Mouse (Mus musculus) intestine, embryonic 16.5 days (tissue): Measurements from ENCODE around the gene Nupl1. TPM values are rescaled to one million over a fixed set of nuclear protein-coding genes. Genes with fewer than 3 reads are reported as not detected.
A peak's percentile ranks its signal among the peaks of the same experiment; 100 is the strongest.

ENCODE experiments used
- ATAC-seq: fragments of 200-750 bp; cut with Nextera tagmentation; 2 replicates; pipeline ENCODE4 v1.8.0; 2017; ENCODE audit warnings: moderate TSS enrichment, moderate library complexity
- H3K27ac ChIP-seq: fragments of 300-500 bp; sonication (generic); 2 replicates; pipeline ENCODE4 v1.5.1; 2014; ENCODE audit warnings: mild to moderate bottlenecking, low read length
- H3K27me3 ChIP-seq: fragments of 300-500 bp; sonication (generic); replicated peaks from 2 replicates; pipeline ENCODE4 v1.6.1; 2014; ENCODE audit warnings: low read length, control low read depth, mixed read lengths; ENCODE audit not compliant: control insufficient read depth, insufficient read depth
- H3K36me3 ChIP-seq: fragments of 300-500 bp; sonication (generic); 2 replicates; pipeline ENCODE4 v1.6.1; 2014; ENCODE audit warnings: low read length, control low read depth; ENCODE audit not compliant: control insufficient read depth, insufficient read depth
- H3K4me1 ChIP-seq: fragments of 300-500 bp; sonication (generic); 2 replicates; pipeline ENCODE4 v1.6.1; 2014; ENCODE audit warnings: low read length, control low read depth, mixed read lengths; ENCODE audit not compliant: control insufficient read depth, insufficient read depth
- H3K4me2 ChIP-seq: fragments of 300-500 bp; sonication (generic); 2 replicates; pipeline ENCODE4 v1.6.1; 2014; ENCODE audit warnings: low read depth, low read length, control low read depth
- H3K4me3 ChIP-seq: fragments of 300-500 bp; sonication (generic); 2 replicates; pipeline ENCODE4 v1.5.1; 2014; ENCODE audit warnings: mild to moderate bottlenecking, low read length
- H3K9ac ChIP-seq: fragments of 300-500 bp; sonication (generic); 2 replicates; pipeline ENCODE4 v1.6.1; 2014; ENCODE audit warnings: low read depth, low read length
- H3K9me3 ChIP-seq: fragments of 300-500 bp; sonication (generic); 2 replicates; pipeline ENCODE4 v1.6.1; 2016; ENCODE audit warnings: low read length, control low read depth; ENCODE audit not compliant: control insufficient read depth
- WGBS: fragments of 180-500 bp; shearing (Covaris S2); extraction: QIAGEN DNeasy Blood & Tissue Kit; methylation state at CpG from one replicate; pipeline ENCODE4 v1.1.7; 2014; 5-methylcytosine and 5-hydroxymethylcytosine counted together
- polyA plus RNA-seq: library from polyadenylated mRNA; unstranded; fragments of >200 nt; fragmentation: Nextera tagmentation; extraction: Ambion mirVana; gene quantifications from 2 replicates; pipeline ENCODE4 v1.2.1, GENCODE M21; 2015

The Nupl1 gene
- polyA plus RNA-seq, 1 experiment from 2014 or later, result 0.09 TPM

GRCm38 (mm10) chr14:60177614-60178570 is 73.3 kb downstream of the Nupl1 start:
- no peak; the same call in 1 of the 2 replicates for ATAC-seq
- Histone ChIP-seq H3K4me3 (peak overlapping the region; percentile 76), H3K27ac (peak overlapping the region; percentile 87), H3K4me1 (0 out of 2 replicates have a peak, but pooled peaks cover 13% of the 10 kb centered on the region), H3K9ac (peak overlapping the region; percentile 83), H3K4me2 (peak overlapping the region; percentile 83), H3K9me3 (no peaks in the 10 kb centered on the region), H3K36me3 (no peaks in the 10 kb centered on the region), H3K27me3 (no peaks in the 10 kb centered on the region; the same call in 1 of the 2 replicates)
- 15% methylated on average over 37 of the region's 37 CpGs for whole genome bisulfite sequencing

GRCm38 (mm10) chr14:60176891-60177613 is 74.2 kb downstream of the Nupl1 start:
- peak overlapping the region; percentile 83 for H3K9ac ChIP-seq
- H3K4me2 ChIP-seq, result peak overlapping the region; percentile 83
- H3K27me3 ChIP-seq, result no peaks in the 10 kb centered on the region; the same call in 1 of the 2 replicates
- peaks cover 18% of the 10 kb centered on the region; the same call in 1 of the 2 replicates for H3K4me1 ChIP-seq
- no peaks in the 10 kb centered on the region for H3K36me3 ChIP-seq
- WGBS, result under 1% methylated on average over 84 of the region's 84 CpGs
- ATAC-seq, result peak; percentile 74
- no peaks in the 10 kb centered on the region for H3K9me3 ChIP-seq
- peak overlapping the region; percentile 87 for H3K27ac ChIP-seq
- peak overlapping the region; percentile 76 for H3K4me3 ChIP-seq

- no peaks in the 10 kb centered on the region for H3K36me3 ChIP-seq
- H3K4me2 ChIP-seq, result peak overlapping the region; percentile 83
- peak; percentile 18 for ATAC-seq
- peak overlapping the region; percentile 87 for H3K27ac ChIP-seq
- H3K27me3 ChIP-seq, result no peaks in the 10 kb centered on the region; the same call in 1 of the 2 replicates
- no peaks in the 10 kb centered on the region for H3K9me3 ChIP-seq
- H3K4me1 ChIP-seq, result peaks cover 18% of the 10 kb centered on the region; the same call in 1 of the 2 replicates
- 28% methylated on average over 9 of the region's 9 CpGs for WGBS
- peak overlapping the region; percentile 83 for H3K9ac ChIP-seq
- peak overlapping the region; percentile 76 for H3K4me3 ChIP-seq
Measured at GRCm38 (mm10) chr14:60176469-60176890, 74.8 kb downstream of the Nupl1 start.

- H3K4me2 ChIP-seq, result peak overlapping the region; percentile 44; the same call in 1 of the 2 replicates
- no peaks in the 10 kb centered on the region for H3K36me3 ChIP-seq
- H3K27me3 ChIP-seq, result no peaks in the 10 kb centered on the region; the same call in 1 of the 2 replicates
- WGBS, result 36% methylated on average over 12 of the region's 12 CpGs
- H3K4me1 ChIP-seq, result peaks cover 24% of the 10 kb centered on the region; the same call in 1 of the 2 replicates
- no peak overlapping the region for H3K4me3 ChIP-seq
- ATAC-seq, result no peak
- H3K9ac ChIP-seq, result no peak overlapping the region
- H3K27ac ChIP-seq, result peak overlapping the region; percentile 87
- no peaks in the 10 kb centered on the region for H3K9me3 ChIP-seq
Measured at GRCm38 (mm10) chr14:60172286-60173055, 78.8 kb downstream of the Nupl1 start.

- Histone ChIP-seq H3K27me3 (no peaks in the 10 kb centered on the region), H3K9ac (peak overlapping the region; percentile 35), H3K4me3 (no peak overlapping the region; the same call in 1 of the 2 replicates), H3K27ac (peak overlapping the region; percentile 87), H3K9me3 (no peaks in the 10 kb centered on the region), H3K4me1 (peaks cover 20% of the 10 kb centered on the region; the same call in 1 of the 2 replicates), H3K36me3 (no peaks in the 10 kb centered on the region), H3K4me2 (peak overlapping the region; percentile 44)
- ATAC-seq, result peak; percentile 90
- WGBS, result 50% methylated on average over 16 of the region's 16 CpGs
Measured at GRCm38 (mm10) chr14:60170845-60171610, 80.2 kb downstream of the Nupl1 start.

GRCm38 (mm10) chr14:60163367-60163766 is 87.9 kb downstream of the Nupl1 start:
- Histone ChIP-seq H3K27ac (no peak overlapping the region), H3K9ac (no peak overlapping the region), H3K36me3 (no peaks in the 10 kb centered on the region), H3K27me3 (no peaks in the 10 kb centered on the region), H3K4me2 (no peak overlapping the region), H3K4me1 (no peaks in the 10 kb centered on the region), H3K4me3 (no peak overlapping the region), H3K9me3 (no peaks in the 10 kb centered on the region)
- no peak for ATAC-seq
- 87% methylated on average over 3 of the region's 3 CpGs for WGBS

GRCm38 (mm10) chr14:60152373-60152772 is 98.9 kb downstream of the Nupl1 start:
- H3K9ac ChIP-seq, result no peak overlapping the region
- H3K27ac ChIP-seq, result no peak overlapping the region
- no peaks in the 10 kb centered on the region for H3K9me3 ChIP-seq
- H3K27me3 ChIP-seq, result no peaks in the 10 kb centered on the region
- H3K36me3 ChIP-seq, result no peaks in the 10 kb centered on the region
- 79% methylated on average over 11 of the region's 11 CpGs for WGBS
- H3K4me2 ChIP-seq, result no peak overlapping the region
- no peak overlapping the region for H3K4me3 ChIP-seq
- H3K4me1 ChIP-seq, result no peaks in the 10 kb centered on the region
- no peak for ATAC-seq

GRCm38 (mm10) chr14:60148893-60149292 is 102.3 kb downstream of the Nupl1 start:
- WGBS, result 38% methylated on average over 3 of the region's 3 CpGs
- Histone ChIP-seq H3K4me1 (no peaks in the 10 kb centered on the region), H3K36me3 (no peaks in the 10 kb centered on the region), H3K27me3 (no peaks in the 10 kb centered on the region), H3K9ac (no peak overlapping the region), H3K4me3 (no peak overlapping the region), H3K4me2 (no peak overlapping the region), H3K27ac (no peak overlapping the region), H3K9me3 (no peaks in the 10 kb centered on the region)
- no peak for ATAC-seq
